Mouse (Mus musculus): ENCODE measurements around the gene Rps8.

The Rps8 gene

GRCm38 (mm10) chr4:117124518-117125347 is 31.3 kb downstream of the Rps8 start:
- peak; percentile 71 to 75 for DNase-seq

- no peak for DNase-seq
These were observed 31.9 kb downstream of the Rps8 start for GRCm38 (mm10) chr4:117124218-117124517.

GRCm38 (mm10) chr4:117123546-117124217 is 32.4 kb downstream of the Rps8 start:
- no peak for DNase-seq

- DNase-seq = no peak
These were observed 33.8 kb downstream of the Rps8 start for GRCm38 (mm10) chr4:117122209-117122608.

GRCm38 (mm10) chr4:117120445-117121414 is 35.3 kb downstream of the Rps8 start:
- peak; percentile 98 to 99 for DNase-seq

GRCm38 (mm10) chr4:117120052-117120444 is 36.0 kb downstream of the Rps8 start:
- DNase-seq = no peak

- DNase-seq = no peak
These were observed 36.4 kb downstream of the Rps8 start for GRCm38 (mm10) chr4:117119636-117120035.

GRCm38 (mm10) chr4:117117931-117118330 is 38.1 kb downstream of the Rps8 start:
- DNase-seq = no peak

- no peak for DNase-seq
These were observed 40.5 kb downstream of the Rps8 start for GRCm38 (mm10) chr4:117115592-117115991.

GRCm38 (mm10) chr4:117113237-117113636 is 42.8 kb downstream of the Rps8 start:
- no peak for DNase-seq

- DNase-seq = no peak
These were observed 45.1 kb downstream of the Rps8 start for GRCm38 (mm10) chr4:117110985-117111384.

GRCm38 (mm10) chr4:117110249-117110648 is 45.8 kb downstream of the Rps8 start:
- DNase-seq = no peak

GRCm38 (mm10) chr4:117109330-117109729 is 46.7 kb downstream of the Rps8 start:
- no peak for DNase-seq

- DNase-seq = no peak
These were observed 47.6 kb downstream of the Rps8 start for GRCm38 (mm10) chr4:117108524-117108849.

- no peak for DNase-seq
These were observed 48.1 kb downstream of the Rps8 start for GRCm38 (mm10) chr4:117107813-117108523.

- no peak for DNase-seq
These were observed 50.9 kb downstream of the Rps8 start for GRCm38 (mm10) chr4:117105127-117105526.

- no peak for DNase-seq
These were observed 51.4 kb downstream of the Rps8 start for GRCm38 (mm10) chr4:117104672-117105071.
